Mouse (Mus musculus) testis, adult 2 months (tissue): ENCODE results near the gene Sh3pxd2a.

Source experiments
- CTCF ChIP-seq: fragments of 200-500 bp; IDR thresholded peaks from 2 replicates; pipeline ENCODE4 v1.5.1; 2012; ENCODE audit warnings: low read depth, mild to moderate bottlenecking, inconsistent platforms, low read length, moderate library complexity; ENCODE audit not compliant: control insufficient read depth, insufficient read depth, insufficient replicate concordance
- POLR2A ChIP-seq: fragments of 200-500 bp; IDR thresholded peaks from 2 replicates; pipeline ENCODE4 v1.6.1; 2012; ENCODE audit warnings: low read depth, mild to moderate bottlenecking, inconsistent platforms, low read length, moderate library complexity; ENCODE audit not compliant: control insufficient read depth

GRCm38 (mm10) chr19:47219622-47220021 lies 244.6 kb downstream of the Sh3pxd2a start:
- TF ChIP-seq CTCF (no peak), POLR2A (no peak)
